Mouse (Mus musculus) stomach, embryonic 16.5 days (tissue): Measurements from ENCODE around the gene Wnt10b. TPM values are rescaled to one million over a fixed set of nuclear protein-coding genes. Genes with fewer than 3 reads are reported as not detected.

ENCODE experiments used
- ATAC-seq: fragments of 200-750 bp; cut with Nextera tagmentation; 2 replicates; pipeline ENCODE4 v1.8.0; 2017; ENCODE audit warnings: moderate number of reproducible peaks, moderate TSS enrichment; ENCODE audit not compliant: insufficient read depth, low FRiP score
- H3K27ac ChIP-seq: fragments of 300-500 bp; sonication (generic); 2 replicates; pipeline ENCODE4 v1.5.1; 2014; ENCODE audit warnings: low read length
- H3K27me3 ChIP-seq: fragments of 300-500 bp; sonication (generic); 2 replicates; pipeline ENCODE4 v1.6.1; 2014; ENCODE audit warnings: low read length, control low read depth, mixed read lengths; ENCODE audit not compliant: control insufficient read depth, insufficient read depth
- H3K36me3 ChIP-seq: fragments of 300-500 bp; sonication (generic); 2 replicates; pipeline ENCODE4 v1.6.1; 2014; ENCODE audit warnings: low read length; ENCODE audit not compliant: control insufficient read depth, insufficient read depth
- H3K4me1 ChIP-seq: fragments of 300-500 bp; sonication (generic); 2 replicates; pipeline ENCODE4 v1.6.1; 2014; ENCODE audit warnings: low read length, control low read depth, mixed read lengths; ENCODE audit not compliant: control insufficient read depth, insufficient read depth
- H3K4me2 ChIP-seq: fragments of 300-500 bp; sonication (generic); 2 replicates; pipeline ENCODE4 v1.6.1; 2014; ENCODE audit warnings: low read depth, low read length, mixed read lengths
- H3K4me3 ChIP-seq: fragments of 300-500 bp; sonication (generic); replicated peaks from 2 replicates; pipeline ENCODE4 v1.5.1; 2014; ENCODE audit warnings: mild to moderate bottlenecking, low read length
- H3K9ac ChIP-seq: fragments of 300-500 bp; sonication (generic); 2 replicates; pipeline ENCODE4 v1.6.1; 2014; ENCODE audit warnings: low read length
- H3K9me3 ChIP-seq: fragments of 300-500 bp; sonication (generic); replicated peaks from 2 replicates; pipeline ENCODE4 v1.6.1; 2016; ENCODE audit warnings: low read length, control low read depth; ENCODE audit not compliant: control insufficient read depth
- whole genome bisulfite sequencing: fragments of 180-500 bp; shearing (Covaris S2); extraction: QIAGEN DNeasy Blood & Tissue Kit; methylation state at CpG from one replicate; pipeline ENCODE4 v1.1.7; 2014; 5-methylcytosine and 5-hydroxymethylcytosine counted together
- polyA plus RNA-seq: library from polyadenylated mRNA; unstranded; fragments of >200 nt; fragmentation: Nextera tagmentation; extraction: Ambion mirVana; gene quantifications from 2 replicates; pipeline ENCODE4 v1.2.1, GENCODE M21; 2015

Wnt10b gene
- polyA plus RNA-seq, 1 experiment from 2014 or later, result 0.14 TPM

DNA sequence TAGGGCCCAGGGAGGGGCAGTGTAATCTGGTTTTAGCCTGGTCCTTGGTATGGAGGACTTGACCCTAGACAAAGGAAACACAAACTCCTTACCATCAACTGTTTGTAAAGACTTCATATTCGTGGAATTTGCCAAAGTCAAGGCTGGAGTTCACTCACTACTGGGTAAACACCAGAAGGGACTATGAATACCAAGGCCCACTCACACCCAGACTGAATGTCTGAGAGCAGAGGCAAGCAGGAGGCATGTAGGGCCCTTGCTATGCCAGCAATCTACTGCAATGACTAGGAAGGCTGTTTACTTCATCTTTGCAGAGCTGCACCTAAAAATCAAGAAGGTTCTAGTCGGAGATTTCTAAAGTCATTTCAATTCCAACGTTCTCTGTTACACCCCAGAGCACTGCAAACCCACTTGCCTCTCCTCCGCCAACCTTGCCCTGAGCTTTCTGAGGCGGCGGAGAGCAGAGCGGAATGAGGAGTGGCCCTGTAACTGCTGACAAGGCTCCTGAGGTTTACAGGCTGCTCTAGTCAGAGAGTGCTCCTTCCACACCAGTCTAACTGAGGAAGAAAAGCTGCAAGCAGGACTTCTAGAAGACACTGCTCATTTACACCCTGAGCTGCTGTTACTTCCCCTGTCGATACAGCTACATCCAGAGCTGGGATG lies 35.1 kb downstream of the Wnt10b start:
- H3K4me1 ChIP-seq, result peaks cover 2% of the 10 kb centered on the region
- WGBS, result 69% methylated on average over 8 of the region's 8 CpGs
- H3K27ac ChIP-seq, result peak overlapping the region; percentile 50
- no peak for ATAC-seq
- H3K9ac ChIP-seq, result no peak overlapping the region
- H3K9me3 ChIP-seq, result no peaks in the 10 kb centered on the region
- H3K4me2 ChIP-seq, result no peak overlapping the region
- H3K4me3 ChIP-seq, result no peak overlapping the region
- no peaks in the 10 kb centered on the region for H3K27me3 ChIP-seq
- 0 out of 2 replicates have a peak, but pooled peaks cover 12% of the 10 kb centered on the region for H3K36me3 ChIP-seq

DNA sequence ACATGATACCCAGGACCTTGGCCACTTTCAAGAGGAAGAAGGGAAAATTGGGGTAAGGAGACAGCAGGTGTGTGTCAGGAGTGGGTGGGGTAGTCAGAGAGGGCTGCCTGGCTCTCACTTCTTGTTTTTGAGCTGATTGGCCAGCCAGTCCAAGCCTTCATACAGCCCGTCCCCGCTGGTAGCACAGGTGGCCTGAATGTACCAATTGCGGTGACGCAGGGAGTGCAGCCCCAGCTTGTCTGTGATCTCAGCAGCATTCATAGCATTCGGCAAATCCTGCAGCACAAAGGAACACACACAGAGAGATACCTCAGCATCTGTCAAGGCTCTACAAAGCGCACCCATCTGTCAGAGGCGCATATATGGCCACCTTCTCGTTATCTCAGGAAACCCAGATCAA lies 37.7 kb downstream of the Wnt10b start:
- Histone ChIP-seq H3K4me2 (no peak overlapping the region), H3K4me3 (no peak overlapping the region), H3K9me3 (no peaks in the 10 kb centered on the region), H3K27ac (no peak overlapping the region), H3K9ac (no peak overlapping the region), H3K36me3 (peaks cover 20% of the 10 kb centered on the region), H3K4me1 (0 out of 2 replicates have a peak, but pooled peaks cover 2% of the 10 kb centered on the region), H3K27me3 (no peaks in the 10 kb centered on the region)
- 84% methylated on average over 8 of the region's 8 CpGs for WGBS
- no peak for ATAC-seq

DNA sequence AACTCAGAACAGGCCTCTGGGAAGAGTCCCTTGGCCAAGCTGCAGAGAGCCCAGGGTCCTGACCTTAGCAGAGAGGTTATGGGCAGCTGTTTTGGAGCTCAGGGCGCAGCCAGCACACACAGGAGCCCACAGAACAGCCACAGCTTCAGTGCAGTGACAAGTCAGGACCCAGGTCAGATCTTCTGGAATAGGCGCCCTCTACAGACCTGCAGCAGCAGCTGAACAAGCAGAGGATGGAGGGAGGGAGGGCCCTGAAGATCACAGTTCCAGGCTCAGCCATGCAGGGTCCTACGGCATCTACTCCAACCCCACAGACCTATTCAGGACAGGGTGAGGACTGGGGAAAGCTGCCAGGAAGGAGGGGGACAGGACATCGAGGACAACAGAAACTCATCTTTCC lies 39.2 kb downstream of the Wnt10b start:
- ATAC-seq, result no peak

DNA sequence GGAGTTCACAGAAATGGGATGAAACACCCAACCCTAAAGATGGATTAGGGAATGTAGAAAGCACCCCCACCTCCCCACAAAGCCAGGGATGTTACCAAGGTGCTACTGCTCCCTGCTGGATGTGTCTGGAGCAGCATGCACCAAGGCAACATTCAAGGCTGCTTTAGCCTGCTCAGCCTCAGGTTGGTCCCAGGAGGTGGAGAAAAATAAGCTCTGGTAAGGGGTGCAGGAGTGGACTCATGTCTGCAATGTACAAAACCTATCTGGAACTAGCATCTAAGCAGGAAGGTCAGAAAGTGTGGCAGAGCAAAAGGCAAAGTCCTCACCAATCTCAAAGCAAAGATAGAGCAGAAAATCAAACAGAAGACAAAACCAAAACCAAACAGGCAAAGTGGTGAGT lies 40.1 kb downstream of the Wnt10b start:
- Histone ChIP-seq H3K36me3 (peaks cover 20% of the 10 kb centered on the region), H3K4me3 (no peak overlapping the region), H3K4me2 (no peak overlapping the region), H3K9me3 (no peaks in the 10 kb centered on the region), H3K9ac (no peak overlapping the region), H3K27me3 (no peaks in the 10 kb centered on the region), H3K4me1 (0 out of 2 replicates have a peak, but pooled peaks cover 2% of the 10 kb centered on the region), H3K27ac (no peak overlapping the region)
- ATAC-seq, result peak; percentile 76; the same call in 1 of the 2 replicates

More for the DNA sequence above, 39.2 kb downstream of the Wnt10b start:
- no peak overlapping the region for H3K4me3 ChIP-seq
- peaks cover 20% of the 10 kb centered on the region for H3K36me3 ChIP-seq
- H3K27ac ChIP-seq, result peak overlapping the region; percentile 72; the same call in 1 of the 2 replicates
- 0 out of 2 replicates have a peak, but pooled peaks cover 2% of the 10 kb centered on the region for H3K4me1 ChIP-seq
- H3K9ac ChIP-seq, result no peak overlapping the region
- 62% methylated on average over 4 of the region's 4 CpGs for WGBS
- H3K9me3 ChIP-seq, result no peaks in the 10 kb centered on the region
- no peak overlapping the region for H3K4me2 ChIP-seq
- H3K27me3 ChIP-seq, result no peaks in the 10 kb centered on the region

DNA sequence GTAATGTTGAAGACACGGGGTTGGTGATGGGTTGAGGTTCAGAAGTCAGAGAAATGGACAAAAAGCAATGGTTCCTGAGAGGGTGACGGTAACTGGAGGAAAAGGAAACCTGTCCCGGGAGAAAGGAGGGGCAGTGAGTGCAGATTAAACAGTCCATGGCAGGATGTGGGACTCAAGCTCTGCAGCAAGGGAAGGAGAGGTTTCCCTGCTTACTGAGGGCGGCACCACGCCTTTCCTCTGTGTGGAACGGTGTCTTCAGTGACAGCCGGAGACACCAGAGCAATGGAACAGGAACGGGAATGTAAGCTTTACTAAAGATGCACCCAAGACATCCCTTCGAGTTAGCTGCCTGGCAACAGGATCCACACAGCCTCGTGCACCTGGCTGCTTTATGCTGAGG lies 41.4 kb downstream of the Wnt10b start:
- Histone ChIP-seq H3K4me2 (no peak overlapping the region), H3K4me3 (no peak overlapping the region), H3K9ac (no peak overlapping the region), H3K9me3 (no peaks in the 10 kb centered on the region), H3K27me3 (no peaks in the 10 kb centered on the region), H3K4me1 (0 out of 2 replicates have a peak, but pooled peaks cover 2% of the 10 kb centered on the region), H3K27ac (no peak overlapping the region), H3K36me3 (peaks cover 16% of the 10 kb centered on the region)
- no peak for ATAC-seq
- WGBS, result 86% methylated on average over 10 of the region's 10 CpGs

DNA sequence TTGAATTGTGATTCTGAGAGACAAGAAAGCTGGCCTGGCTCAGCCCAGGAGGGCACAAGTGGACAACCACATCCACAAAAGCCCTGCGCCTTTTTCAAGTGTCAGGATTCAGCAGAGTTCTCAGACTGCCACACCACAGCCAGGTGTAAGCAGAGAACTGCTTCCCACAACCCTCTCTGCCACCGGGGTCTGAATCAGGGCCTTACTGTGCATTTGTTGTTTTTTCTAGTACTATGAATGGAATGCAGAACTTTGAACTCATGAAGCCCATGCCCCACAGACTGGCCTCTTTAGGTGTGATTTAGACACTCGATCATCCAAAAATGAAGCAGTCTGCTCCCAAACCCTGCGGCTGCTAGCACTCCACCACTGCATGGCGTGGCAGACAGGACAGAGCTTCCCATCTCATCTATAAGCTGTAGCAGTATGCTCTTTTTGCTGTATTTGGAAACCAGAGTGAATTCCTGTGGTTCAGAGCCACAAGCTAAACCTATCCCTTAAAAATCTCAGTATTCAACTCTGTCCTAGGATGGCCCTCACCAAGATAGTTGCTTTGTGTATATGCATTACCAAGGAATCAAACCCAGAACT lies 43.9 kb downstream of the Wnt10b start:
- H3K9me3 ChIP-seq, result no peaks in the 10 kb centered on the region
- peaks cover 2% of the 10 kb centered on the region; the same call in 1 of the 2 replicates for H3K4me1 ChIP-seq
- H3K27me3 ChIP-seq, result no peaks in the 10 kb centered on the region
- H3K4me3 ChIP-seq, result no peak overlapping the region
- peak overlapping the region; percentile 7; the same call in 1 of the 2 replicates for H3K9ac ChIP-seq
- peak overlapping the region; percentile 21; the same call in 1 of the 2 replicates for H3K27ac ChIP-seq
- no peak overlapping the region for H3K4me2 ChIP-seq
- ATAC-seq, result no peak
- peaks cover 10% of the 10 kb centered on the region for H3K36me3 ChIP-seq
- WGBS, result 66% methylated on average over 5 of the region's 5 CpGs

DNA sequence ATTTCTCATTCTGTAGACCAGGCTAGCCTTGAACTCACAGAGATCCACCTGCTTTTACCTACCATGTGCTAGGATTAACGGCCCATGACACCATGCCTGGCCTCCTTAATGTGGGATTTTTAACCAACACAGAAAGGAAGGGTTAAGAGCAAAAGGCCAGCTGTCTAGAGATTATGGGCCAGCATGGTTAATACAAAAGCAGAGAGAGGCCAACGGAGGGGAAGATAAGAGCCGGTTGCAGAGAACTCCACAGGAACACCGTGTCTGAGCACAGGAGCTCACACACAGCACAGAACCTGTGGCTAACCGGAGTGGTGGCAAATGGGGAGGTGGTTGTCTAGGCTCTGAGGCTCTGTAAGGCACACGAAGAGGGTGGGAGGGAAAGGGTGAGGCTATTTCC lies 44.6 kb downstream of the Wnt10b start:
- Histone ChIP-seq H3K4me3 (no peak overlapping the region), H3K4me1 (peaks cover 2% of the 10 kb centered on the region), H3K36me3 (peaks cover 9% of the 10 kb centered on the region), H3K27ac (peak overlapping the region; percentile 21; the same call in 1 of the 2 replicates), H3K9me3 (no peaks in the 10 kb centered on the region), H3K27me3 (no peaks in the 10 kb centered on the region), H3K9ac (no peak overlapping the region), H3K4me2 (no peak overlapping the region)
- WGBS, result 47% methylated on average over 6 of the region's 6 CpGs
- ATAC-seq, result peak; percentile 66

DNA sequence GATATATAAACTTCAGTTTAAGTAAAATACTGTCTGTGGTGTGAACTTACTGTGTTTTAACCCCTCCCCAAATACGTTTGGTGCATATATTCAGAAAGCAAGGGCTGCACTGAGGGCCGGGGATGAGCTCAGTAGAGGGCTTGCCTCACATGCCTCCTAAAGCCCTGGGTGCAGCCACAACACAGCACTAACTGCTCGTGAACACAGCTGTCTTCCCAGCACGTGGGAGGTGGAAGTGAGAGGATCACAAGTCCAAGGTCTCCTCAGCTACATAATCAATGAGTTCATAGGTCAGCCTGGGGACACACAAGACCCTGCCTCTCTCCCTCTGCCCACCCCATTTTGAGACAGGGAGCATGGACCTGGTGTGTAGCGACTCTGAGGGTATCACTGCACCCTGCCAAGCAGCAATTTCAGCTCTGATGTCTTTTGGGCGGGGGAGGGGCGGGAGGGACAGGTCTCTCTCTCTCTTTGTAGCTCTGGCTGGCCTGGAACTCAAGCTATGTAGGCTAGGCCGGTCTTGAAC lies 45.9 kb downstream of the Wnt10b start:
- Histone ChIP-seq H3K27me3 (no peaks in the 10 kb centered on the region), H3K9ac (no peak overlapping the region), H3K4me3 (no peak overlapping the region), H3K36me3 (peaks cover 9% of the 10 kb centered on the region), H3K27ac (no peak overlapping the region), H3K9me3 (no peaks in the 10 kb centered on the region), H3K4me2 (no peak overlapping the region), H3K4me1 (peaks cover 8% of the 10 kb centered on the region)
- no peak for ATAC-seq
- 58% methylated on average over 8 of the region's 8 CpGs for WGBS

DNA sequence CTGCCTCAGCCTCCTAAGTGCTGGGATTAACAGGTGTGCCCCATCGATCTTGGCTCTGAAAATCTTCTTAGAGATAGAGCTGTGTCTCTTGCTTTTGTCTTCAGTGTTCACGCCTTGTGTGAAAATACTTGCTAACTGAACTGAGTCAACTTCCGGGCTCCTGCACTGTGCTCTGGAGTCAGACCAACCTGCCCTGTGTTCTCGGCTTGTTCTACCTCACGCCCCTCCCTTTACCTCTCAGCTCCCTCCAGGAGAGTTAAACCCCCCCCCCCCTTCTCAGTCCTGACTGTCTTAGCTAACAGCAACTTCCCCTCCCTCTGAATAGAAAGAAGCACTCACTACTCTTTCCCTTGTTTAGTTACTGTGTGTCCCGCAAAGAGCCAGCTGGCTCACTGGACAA lies 47.2 kb downstream of the Wnt10b start:
- no peak for ATAC-seq
- H3K9ac ChIP-seq, result no peak overlapping the region
- H3K4me2 ChIP-seq, result no peak overlapping the region
- no peaks in the 10 kb centered on the region for H3K9me3 ChIP-seq
- peaks cover 15% of the 10 kb centered on the region for H3K4me1 ChIP-seq
- 68% methylated on average over 6 of the region's 6 CpGs for WGBS
- H3K4me3 ChIP-seq, result no peak overlapping the region
- no peaks in the 10 kb centered on the region for H3K27me3 ChIP-seq
- no peak overlapping the region for H3K27ac ChIP-seq
- H3K36me3 ChIP-seq, result peaks cover under 1% of the 10 kb centered on the region; the same call in 1 of the 2 replicates
